Mouse (Mus musculus): ENCODE results near the gene Ift88. TPM values are rescaled to one million over a fixed set of nuclear protein-coding genes. Genes with fewer than 3 reads are reported as not detected.

The Ift88 gene
- total RNA-seq (2022), result 1 to 10 TPM; 3.1 to 5.1 (median 4.2) TPM

DNA sequence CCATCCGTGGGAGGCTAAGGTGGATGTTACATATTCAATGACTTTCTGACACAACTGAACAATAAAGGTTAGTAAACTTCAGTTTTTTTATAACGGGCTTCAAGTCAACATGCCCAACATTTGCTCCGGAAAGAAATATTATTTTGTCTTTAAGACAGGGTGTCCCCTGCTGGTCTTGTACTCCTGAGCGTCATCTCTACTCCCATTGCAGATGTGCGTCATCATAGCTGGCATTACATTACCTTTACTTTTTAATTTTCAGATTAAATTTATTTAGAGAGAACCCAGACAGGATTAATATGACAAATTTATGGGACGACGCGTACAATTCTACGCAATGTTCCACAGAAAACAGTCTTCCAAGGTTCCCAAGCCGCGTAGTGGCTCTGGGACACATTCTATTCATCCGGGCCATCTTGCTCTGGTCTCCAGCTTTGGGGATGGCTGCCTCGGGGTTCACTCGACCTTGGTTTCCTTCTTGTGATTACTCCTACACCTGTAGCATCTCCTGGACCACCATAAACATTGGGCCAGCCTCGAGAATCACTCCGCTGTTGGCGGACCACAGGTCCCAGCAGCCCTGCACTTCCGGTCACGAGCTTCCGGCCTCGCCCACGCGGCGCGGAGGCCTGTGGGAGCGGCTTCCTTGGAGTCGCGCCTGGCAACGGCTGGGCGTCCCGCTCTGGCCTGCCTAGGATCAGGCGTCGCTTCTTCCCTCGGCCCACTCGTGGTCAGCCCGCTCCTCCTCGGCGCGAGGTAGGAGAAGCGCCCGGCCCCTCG, at the start of gene Ift88:
TSS of gene Ift88 (plus strand) at position 631 of the 780 bp plus-strand sequence.
- peak; percentile 82 to 88 for DNase-seq (ENCODE audit: low spot score in 2 of 2)

DNA sequence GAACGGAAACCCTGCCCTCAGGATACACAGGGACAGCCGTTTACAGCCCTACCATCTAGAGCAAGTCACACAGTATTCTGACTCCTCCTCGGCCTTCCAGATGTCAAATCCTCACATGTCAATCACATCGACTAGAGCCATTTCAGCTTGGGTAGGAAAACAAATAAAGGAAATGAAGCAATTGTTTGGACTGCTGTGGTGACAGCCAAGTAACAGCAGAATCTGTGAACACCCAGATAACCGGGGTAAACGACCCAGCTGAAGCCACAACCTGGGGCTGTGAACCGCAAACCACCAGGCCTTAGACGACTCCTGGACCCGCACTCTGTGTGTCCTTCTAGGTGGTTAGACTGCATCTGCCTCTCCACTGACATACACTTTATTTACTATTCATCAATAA, 48.7 kb upstream of the Ift88 start:
- no peak for DNase-seq (ENCODE audit: low spot score in 2 of 2)

DNA sequence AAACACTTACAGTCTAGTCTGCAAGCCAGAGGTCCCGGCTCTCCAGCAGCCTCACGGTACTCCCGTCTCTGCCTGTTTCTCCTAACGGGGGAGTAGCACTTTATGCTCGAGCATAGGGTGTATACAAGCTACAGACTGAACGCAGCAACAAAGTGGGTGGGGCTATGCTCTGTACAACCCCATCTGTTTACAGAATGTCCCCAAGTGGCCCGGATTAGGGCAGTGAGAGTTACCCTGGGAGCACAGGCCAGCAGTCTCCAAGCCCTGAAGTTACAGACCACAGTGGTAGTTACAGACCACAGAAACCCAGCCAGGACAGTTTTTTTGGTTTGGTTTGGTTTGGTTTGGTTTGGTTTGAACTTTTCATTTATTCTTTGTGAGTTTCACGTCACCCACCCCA, 47.8 kb upstream of the Ift88 start:
- DNase-seq (ENCODE audit: low spot score in 2 of 2), result no peak

DNA sequence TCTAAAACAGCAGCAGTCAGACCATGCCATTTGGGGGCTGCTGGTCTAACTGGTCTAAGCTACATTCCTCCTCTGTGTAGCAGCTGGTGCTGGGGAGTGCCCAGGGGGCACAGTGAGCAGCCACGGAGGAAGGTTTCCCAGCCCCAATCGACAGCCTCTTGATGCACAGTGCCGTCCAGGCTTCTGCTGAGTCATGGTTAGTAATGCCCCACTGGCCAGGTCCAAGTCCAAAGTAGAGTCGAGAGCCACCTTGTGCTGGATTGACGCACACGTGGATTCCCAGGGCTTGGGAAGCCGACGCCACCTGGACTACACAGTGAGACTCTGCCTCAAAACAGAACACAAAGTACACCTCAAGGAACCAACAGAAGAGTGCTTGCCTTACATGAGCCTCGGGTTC, 46.9 kb upstream of the Ift88 start:
- DNase-seq (ENCODE audit: low spot score in 2 of 2), result no peak

DNA sequence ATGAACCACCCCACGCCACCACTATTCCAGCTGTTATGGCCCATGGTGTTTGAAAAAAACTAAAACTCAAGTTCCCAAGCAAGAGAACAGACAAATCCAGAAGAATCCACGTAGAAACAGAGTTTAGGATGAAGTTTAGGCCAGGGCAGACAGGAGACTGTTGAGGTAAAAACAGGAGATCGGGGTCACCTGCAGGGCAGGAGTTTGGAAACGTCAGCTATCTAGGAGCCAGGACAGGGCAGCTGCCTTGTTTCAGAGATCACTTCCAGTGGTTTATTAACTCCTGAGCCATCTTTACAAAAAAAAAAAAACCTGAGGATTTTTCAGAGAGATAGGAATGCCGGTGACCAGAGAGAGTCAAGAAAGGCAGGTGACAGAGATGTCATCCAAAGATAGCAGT, 46.3 kb upstream of the Ift88 start:
- DNase-seq (ENCODE audit: low spot score in 2 of 2), result no peak

DNA sequence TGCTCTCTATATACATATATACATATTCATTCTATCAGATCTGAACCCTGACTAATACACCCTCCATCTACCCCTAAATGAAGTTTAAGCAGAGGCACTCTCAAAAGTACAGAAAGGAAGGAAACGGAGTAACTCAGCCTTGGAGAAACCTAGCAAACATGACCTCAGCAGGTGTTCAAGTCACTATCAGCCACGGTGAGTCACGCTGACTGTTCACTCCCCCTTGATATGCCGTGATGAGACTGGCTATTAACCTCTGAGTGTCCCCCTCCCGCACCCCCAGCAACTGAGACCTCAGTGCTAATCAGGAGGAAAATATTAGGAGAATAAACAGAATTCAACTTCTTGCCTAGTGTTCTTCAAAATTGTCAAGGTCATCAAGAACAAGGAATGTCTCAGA, 38.2 kb upstream of the Ift88 start:
- DNase-seq (ENCODE audit: low spot score in 2 of 2), result no peak

DNA sequence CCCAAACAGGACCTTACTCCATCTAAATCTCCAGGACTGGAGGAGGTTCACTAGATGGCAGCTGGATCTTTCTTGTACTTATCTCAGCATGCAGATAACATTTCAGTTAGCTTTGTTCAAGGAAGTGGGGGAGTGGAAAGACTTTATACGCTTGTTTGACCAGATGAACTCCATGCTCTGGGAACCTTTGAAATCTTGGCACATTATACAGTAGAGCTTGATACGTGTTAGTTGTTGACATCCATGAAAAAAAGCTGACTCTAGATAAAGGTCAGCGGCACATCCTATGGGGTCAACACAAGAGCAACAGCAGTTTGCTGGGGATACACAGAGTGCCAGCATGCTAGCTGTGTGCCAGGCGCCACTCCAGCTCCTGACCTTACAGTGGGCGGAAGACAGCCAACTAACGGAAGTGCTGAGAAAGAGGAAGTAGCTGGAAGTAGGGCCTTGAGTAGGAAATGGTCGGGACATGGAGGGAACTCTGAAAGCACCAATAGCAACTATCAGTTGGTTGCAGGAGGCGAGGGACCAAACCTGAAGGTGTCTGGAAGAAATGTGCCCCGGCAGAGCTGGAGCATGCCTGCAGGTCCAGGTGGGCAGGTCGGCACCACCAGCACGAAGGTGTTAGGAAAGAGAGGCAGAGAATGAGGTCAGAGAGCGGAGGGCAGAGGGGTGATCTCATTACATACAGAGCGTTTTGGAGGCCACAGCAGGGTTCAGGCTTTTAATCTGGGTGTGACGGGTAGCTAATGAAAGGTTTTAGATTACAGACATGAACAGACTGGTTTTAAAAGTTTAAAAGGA, 36.9 kb upstream of the Ift88 start:
- DNase-seq (ENCODE audit: low spot score in 2 of 2), result no peak

DNA sequence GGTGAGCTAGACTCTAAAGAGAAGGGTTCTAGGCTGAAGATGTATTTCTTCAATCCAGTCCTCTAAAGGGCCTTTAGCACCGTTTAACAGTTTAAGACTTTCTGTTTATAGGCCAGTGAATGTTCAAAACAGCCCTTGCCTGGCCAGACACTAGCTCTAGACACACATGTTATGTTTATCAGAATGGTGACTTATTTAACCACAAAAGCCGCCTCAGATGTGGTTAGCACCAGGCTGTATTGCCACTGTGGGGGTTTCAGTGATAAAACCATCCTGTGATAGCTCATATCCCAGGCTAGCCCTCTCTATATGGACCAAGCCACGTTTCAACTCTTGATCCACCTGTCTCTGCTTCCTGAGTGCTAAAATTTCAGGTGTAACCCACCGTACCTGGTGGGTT, 32.2 kb upstream of the Ift88 start:
- DNase-seq (ENCODE audit: low spot score in 2 of 2), result no peak

DNA sequence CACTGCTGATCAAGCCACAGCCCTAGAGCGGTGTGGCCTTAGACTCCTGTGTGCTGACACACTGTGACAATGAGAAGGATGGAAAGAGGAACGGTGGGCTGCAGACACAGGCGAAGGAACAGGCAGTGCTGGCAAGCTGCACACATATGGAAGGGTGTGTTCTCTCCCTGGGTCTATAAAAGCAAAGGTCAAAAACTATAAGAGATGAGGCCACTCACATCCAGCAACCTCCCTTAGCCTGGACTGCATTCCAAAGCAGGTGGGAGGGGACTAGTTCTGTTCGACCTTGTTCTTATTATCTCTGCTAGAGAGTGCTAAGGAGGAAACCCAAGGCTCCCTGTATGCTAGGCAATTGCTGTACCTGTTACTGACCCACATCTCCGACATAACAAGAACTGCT, 31.6 kb upstream of the Ift88 start:
- DNase-seq (ENCODE audit: low spot score in 2 of 2), result no peak

DNA sequence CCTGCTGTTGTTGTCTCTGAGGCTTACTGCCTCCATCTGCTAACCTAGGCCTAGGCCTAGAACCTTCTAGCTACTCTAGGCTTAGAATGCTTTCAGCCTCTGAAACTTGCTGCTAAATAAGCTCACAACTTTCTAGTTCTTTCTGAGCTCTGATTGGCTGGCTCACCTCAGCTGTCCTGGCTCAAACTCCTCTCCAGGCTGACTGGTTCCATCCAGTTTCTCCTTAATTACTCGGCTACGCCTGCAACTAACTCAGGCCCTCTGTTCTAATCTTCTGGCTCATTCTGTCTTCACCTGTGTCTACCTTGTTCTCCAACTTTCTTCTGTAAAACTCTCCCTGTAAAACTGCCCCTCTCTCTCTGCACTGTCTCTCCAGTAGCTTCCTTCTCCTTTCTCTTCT, 28.4 kb upstream of the Ift88 start:
- DNase-seq (ENCODE audit: low spot score in 2 of 2), result no peak

DNA sequence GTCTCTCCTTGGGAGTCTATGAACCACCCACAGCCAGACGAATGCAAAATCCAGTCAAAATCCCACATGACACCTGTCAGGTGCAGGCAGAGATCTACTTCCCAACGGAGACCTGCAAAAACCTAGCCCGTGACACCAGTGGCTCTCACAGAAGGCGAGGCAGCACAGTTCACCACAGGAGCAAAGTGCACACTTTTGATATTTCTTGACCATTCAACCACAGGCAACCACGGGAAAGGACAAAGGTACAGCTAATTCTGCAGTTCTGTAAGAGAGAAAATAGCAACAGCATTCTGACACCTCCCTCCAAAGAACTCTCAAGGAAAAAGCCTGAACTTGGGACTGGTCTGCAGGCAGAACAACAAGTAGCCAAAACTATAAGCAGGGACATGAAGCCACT, 26.6 kb upstream of the Ift88 start:
- DNase-seq (ENCODE audit: low spot score in 2 of 2), result no peak

DNA sequence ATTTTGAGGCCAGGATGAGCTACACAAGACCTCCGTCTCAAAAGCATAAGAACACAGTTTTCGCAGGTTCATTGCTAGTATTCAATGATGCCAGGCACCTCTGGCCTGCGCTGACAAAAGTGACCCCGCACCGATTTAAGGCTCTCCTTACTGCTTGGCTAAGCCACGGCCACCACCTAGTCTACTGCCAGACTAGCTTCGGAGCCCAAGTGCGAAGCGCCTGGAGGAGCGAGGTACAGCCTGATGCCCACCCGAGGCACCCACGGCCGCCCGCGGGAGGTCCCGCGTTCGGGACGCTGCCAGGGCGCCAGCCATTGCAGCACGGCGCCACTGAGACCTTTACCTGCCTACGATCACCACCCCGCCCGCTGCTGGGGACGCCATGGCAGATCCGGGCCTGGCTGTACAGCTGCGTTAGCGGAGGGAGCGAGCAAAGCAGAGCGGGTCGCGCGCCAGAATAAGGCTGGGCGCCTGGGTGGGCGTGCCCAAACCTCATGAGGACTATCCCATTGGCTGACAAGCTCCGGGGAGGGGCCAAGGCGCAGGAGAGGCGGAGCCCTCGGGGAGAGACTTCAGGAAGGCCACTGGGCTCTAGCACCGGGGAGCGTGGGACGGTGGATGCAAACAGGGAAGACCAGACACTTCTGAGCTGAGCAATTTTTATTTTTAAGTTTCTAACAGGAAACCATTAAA, 25.7 kb upstream of the Ift88 start, which contains the start of gene Cryl1:
TSS of gene Cryl1 (minus strand) at position 465 of the 693 bp plus-strand sequence.
- DNase-seq (ENCODE audit: low spot score in 2 of 2), result peak; percentile 95

DNA sequence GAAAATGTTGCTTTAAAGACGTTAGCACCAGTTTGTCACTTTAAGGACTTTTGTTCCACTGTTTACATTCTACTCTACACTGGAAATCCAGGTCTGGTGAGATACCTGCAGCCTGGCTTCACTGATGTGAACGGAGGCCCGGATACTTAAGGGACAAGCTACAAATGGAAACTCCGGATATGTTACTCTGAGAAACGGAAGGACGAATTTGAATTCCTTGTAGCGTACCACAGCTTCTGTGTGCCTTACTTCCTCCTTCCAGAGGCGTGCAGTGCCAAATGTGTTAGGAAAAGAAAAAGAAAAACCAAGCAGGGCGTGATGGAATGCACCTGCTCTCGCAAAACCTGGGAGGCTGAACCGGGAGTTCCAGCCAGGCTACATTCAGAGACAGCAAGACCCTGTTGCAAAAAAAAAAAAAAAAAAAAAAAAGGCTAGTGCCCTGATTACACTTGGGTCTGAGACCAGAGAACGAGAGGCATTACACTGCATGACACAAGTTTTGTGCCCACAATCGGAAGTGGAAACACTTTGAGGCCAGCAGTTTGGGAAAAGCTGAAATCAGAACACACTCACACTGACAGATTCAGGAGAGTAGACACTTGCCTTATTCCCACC, 24.9 kb upstream of the Ift88 start:
- no peak for DNase-seq (ENCODE audit: low spot score in 2 of 2)

DNA sequence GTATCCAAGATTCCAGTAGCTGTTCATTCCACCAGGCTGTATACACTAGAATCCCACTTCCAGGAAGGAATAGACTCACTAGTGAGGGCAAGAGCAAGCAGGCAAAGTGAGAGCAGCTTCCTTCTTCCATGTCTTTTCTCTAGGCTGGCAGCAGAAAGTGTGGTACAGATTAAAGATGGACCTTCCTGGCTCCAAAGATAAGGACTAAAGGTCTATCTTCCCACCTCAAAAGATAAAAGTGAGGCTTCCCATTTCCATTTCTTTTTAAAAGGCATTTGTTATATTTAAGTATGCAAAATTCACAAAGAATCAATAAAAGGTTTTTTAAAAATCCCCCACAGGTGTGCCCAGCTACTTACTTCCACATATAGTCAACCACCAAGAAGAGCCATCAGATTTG, 21.0 kb upstream of the Ift88 start:
- no peak for DNase-seq (ENCODE audit: low spot score in 2 of 2)

DNA sequence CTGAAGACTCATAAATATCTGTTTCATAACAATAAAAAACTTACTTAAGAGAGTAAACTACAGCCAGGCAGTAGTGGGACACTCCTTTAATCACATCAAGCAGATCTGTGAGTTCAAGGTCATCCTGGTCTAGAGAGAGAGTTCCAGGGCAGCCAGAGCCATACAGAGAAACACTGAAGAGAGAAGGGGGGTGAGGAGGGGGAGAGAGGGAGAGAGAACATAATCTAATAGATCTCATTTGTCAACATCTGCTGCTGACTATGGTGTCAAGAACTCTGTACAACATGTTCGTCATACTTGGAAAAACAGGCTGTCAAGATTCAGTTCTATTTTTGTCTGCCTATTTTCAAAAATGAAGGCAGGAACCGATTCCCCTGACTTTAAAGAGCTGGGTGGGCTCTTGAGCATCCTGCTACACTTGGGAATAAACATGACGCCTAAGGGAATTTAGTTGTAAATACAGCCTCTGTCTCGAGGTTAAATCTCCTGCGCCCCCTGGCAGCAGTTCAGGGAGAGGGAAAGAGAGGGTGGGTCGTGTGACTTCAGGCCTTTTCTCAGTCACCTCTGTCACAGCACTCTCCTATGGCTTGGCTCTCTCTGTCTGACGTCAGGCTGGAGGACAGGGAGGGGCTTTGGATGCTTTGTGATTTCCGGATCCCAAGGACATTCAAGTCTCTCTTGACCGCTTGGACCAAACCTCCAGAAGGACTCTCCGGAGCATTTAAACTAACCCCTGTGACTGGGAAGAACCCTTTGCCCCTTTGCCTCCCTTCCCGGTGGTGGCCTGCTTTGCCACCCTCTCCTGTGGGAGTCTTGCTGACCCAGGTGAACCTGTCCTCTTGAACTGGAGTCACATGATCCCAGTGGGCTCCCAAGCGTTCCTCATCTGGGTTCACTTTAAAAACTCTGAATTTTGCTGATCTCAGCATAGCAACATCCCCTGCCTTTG, 16.5 kb upstream of the Ift88 start:
- peak in 1 of 2 experiments; percentile 4 for DNase-seq (ENCODE audit: low spot score in 2 of 2)

DNA sequence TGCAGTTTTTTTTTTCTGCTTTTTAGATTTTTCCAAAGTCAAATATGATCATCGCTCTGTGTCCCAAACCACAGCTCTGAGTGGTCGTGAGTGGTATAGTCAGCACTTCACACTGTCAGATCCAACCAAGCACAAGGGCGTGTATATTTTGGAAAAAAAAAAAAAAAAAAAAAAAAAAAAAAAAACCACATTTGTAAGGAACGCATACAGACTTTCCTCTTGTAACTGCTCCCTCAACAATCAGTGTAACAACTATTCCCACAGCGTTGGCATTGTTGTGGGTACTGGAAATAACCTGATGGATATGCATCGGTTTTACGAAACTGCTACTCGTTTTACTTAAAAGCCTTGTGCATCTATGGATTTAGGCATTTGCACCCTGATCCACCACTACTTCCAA, 15.8 kb upstream of the Ift88 start:
- no peak for DNase-seq (ENCODE audit: low spot score in 2 of 2)

DNA sequence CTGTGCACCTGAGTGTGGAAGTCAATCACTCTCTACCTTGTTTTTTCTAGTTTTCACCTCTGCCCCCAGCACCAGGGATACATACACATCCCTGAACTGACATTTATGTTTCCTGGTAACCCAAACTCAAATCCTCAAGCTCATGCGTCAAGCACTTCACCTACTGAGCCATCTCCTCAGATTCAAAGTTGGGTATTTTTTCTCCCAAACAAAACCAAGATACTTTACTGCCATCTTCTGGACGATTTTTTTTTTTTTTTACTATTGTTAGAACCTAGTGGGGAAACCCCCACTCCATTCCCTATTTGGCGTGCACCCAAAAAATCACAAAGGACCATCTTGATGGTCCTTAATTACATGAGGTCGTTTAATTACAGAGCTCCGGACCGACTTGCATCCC, 14.8 kb upstream of the Ift88 start:
- no peak for DNase-seq (ENCODE audit: low spot score in 2 of 2)

DNA sequence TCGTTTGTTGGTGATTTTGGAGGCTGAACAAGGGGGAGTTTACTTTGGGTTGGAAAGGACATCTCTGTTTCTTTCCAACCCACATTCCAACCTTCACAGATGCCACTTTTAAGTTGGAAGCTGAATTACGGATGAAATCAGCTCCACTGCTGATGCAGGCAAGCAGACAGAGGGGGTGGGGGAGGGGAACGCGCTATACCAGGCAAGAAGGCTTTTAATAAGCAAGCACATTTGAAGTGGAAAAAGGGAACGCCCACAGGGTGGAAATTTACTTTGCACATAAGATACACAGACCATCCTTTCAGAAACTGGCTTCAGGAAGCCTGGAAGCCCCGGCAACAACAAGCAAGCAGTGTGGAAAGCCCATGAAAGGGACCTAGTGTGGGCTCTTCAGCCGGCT, 11.7 kb upstream of the Ift88 start:
- no peak for DNase-seq (ENCODE audit: low spot score in 2 of 2)

DNA sequence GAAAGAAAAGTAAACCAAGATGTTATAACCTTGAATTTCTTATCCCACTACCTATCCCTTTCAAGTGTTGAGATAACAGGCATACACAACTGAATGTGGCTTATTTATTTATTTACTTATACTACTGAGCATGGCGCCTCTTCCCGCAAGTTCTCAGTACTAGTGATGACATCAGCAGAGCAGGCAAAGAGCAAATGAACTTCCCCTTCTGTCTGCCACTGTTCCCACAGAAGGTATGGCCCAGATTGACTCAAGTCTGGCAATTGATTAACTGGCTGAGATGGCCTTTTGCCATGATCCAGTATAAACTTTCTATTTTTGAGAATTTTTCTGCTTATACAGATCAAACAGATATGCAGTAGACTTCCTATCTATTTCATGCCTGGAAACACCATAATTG, 6.7 kb upstream of the Ift88 start:
- no peak for DNase-seq (ENCODE audit: low spot score in 2 of 2)

DNA sequence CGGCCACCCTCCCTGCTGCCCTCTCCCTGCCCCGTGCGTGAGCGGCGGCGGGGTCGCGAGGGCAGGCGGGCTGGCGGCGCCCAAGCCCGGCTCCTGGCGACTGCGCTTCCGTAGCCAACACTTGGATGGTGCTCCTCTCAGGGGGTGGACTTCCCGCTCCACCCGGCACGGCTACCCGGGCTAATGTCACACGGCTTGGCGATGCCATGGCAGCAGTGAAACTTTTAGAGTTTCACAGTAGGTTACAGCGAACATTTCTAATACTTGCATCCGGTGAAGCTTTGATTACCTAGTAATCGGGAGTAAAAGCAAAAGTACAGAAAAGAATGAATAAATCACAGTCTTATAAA, 325 bp downstream of the Ift88 start:
- DNase-seq (ENCODE audit: low spot score in 2 of 2), result no peak

DNA sequence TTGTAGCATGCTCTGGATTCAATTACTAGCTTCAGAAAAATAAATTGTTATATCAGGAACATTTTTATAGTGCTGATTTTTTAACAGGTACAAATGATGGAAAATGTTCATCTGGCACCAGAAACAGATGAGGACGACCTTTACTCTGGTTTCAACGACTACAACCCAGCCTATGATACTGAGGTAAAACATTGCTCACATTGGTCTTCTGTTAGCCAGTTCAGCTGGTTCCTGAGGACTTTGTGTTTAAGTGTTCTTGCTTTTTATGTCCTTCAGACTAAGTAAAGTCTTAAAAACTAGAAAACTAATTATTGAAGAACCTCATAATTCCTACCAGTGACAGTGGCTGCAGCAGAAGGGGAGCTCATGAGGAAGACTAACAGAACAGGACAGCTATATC, 6.6 kb downstream of the Ift88 start:
- DNase-seq (ENCODE audit: low spot score in 2 of 2), result no peak
